Mouse (Mus musculus) hindbrain, embryonic 11.5 days (tissue): Measurements from ENCODE around the gene Kpna6. TPM values are rescaled to one million over a fixed set of nuclear protein-coding genes. Genes with fewer than 3 reads are reported as not detected.

Experiments
- ATAC-seq: fragments of 200-750 bp; cut with Nextera tagmentation; 2 replicates; pipeline ENCODE4 v1.8.0; 2017; ENCODE audit warnings: mild to moderate bottlenecking, moderate TSS enrichment, moderate library complexity; ENCODE audit not compliant: low FRiP score
- DNase-seq: peaks from one replicate; pipeline ENCODE4 v3.0.0-alpha.2; 2015; ENCODE audit warnings: low spot score
- H3K27ac ChIP-seq: fragments of 300-500 bp; sonication (generic); 2 replicates; pipeline ENCODE4 v1.5.1; 2014; ENCODE audit warnings: mild to moderate bottlenecking, low read depth, low read length
- H3K27me3 ChIP-seq: fragments of 300-500 bp; sonication (generic); 2 replicates; pipeline ENCODE4 v1.6.1; 2014; ENCODE audit warnings: mild to moderate bottlenecking, low read length, moderate library complexity, mixed read lengths; ENCODE audit not compliant: control insufficient read depth, insufficient read depth
- H3K36me3 ChIP-seq: fragments of 300-500 bp; sonication (generic); 2 replicates; pipeline ENCODE4 v1.6.1; 2014; ENCODE audit warnings: mild to moderate bottlenecking, low read length, moderate library complexity, mixed read lengths; ENCODE audit not compliant: control insufficient read depth, insufficient read depth
- H3K4me1 ChIP-seq: fragments of 300-500 bp; sonication (generic); replicated peaks from 2 replicates; pipeline ENCODE4 v1.6.1; 2014; ENCODE audit warnings: low read length, mixed read lengths; ENCODE audit not compliant: control insufficient read depth, insufficient read depth
- H3K4me2 ChIP-seq: fragments of 300-500 bp; sonication (generic); replicated peaks from 2 replicates; pipeline ENCODE4 v1.6.1; 2014; ENCODE audit warnings: mild to moderate bottlenecking, low read depth, low read length
- H3K4me3 ChIP-seq: fragments of 300-500 bp; sonication (generic); 2 replicates; pipeline ENCODE4 v1.5.1; 2014; ENCODE audit warnings: low read depth, low read length
- H3K9ac ChIP-seq: fragments of 300-500 bp; sonication (generic); 2 replicates; pipeline ENCODE4 v1.6.1; 2014; ENCODE audit warnings: low read depth, low read length
- H3K9me3 ChIP-seq: fragments of 300-500 bp; sonication (generic); 2 replicates; pipeline ENCODE4 v1.6.1; 2016; ENCODE audit warnings: low read length; ENCODE audit not compliant: control insufficient read depth
- WGBS: fragments of 180-500 bp; shearing (Covaris S2); extraction: QIAGEN DNeasy Blood & Tissue Kit; methylation state at CpG from one replicate; pipeline ENCODE4 v1.1.7; 2014; 5-methylcytosine and 5-hydroxymethylcytosine counted together
- polyA plus RNA-seq: library from polyadenylated mRNA; unstranded; fragments of >200 nt; fragmentation: Nextera tagmentation; extraction: Ambion mirVana; gene quantifications from 2 replicates; pipeline ENCODE4 v1.2.1, GENCODE M21; 2014

The Kpna6 gene
- polyA plus RNA-seq, 1 experiment from 2014 or later = 13.9 TPM

GRCm38 (mm10) chr4:129662255-129662813 is 10.2 kb downstream of the Kpna6 start:
- 93% methylated on average over 3 of the region's 3 CpGs for WGBS
- no peak for ATAC-seq
- H3K9me3 ChIP-seq = no peaks in the 10 kb centered on the region

GRCm38 (mm10) chr4:129661584-129661983 is 11.0 kb downstream of the Kpna6 start:
- Histone ChIP-seq H3K9ac (no peak overlapping the region), H3K9me3 (no peaks in the 10 kb centered on the region), H3K4me3 (no peak overlapping the region), H3K4me1 (no peaks in the 10 kb centered on the region), H3K4me2 (no peak overlapping the region), H3K27ac (no peak overlapping the region), H3K36me3 (0 out of 2 replicates have a peak, but pooled peaks cover 4% of the 10 kb centered on the region), H3K27me3 (no peaks in the 10 kb centered on the region)
- DNase-seq (no peak), ATAC-seq (no peak)
- 93% methylated on average over 3 of the region's 3 CpGs for WGBS

More at GRCm38 (mm10) chr4:129662255-129662813, 10.2 kb downstream of the Kpna6 start:
- DNase-seq = no peak
- Histone ChIP-seq H3K4me1 (no peaks in the 10 kb centered on the region), H3K36me3 (0 out of 2 replicates have a peak, but pooled peaks cover 3% of the 10 kb centered on the region), H3K9ac (no peak overlapping the region), H3K27ac (no peak overlapping the region), H3K4me3 (no peak overlapping the region), H3K4me2 (no peak overlapping the region), H3K27me3 (no peaks in the 10 kb centered on the region)

- peaks cover 10% of the 10 kb centered on the region for H3K36me3 ChIP-seq
- no peak overlapping the region for H3K9ac ChIP-seq
- no peaks in the 10 kb centered on the region for H3K9me3 ChIP-seq
- no peaks in the 10 kb centered on the region for H3K4me1 ChIP-seq
- H3K4me3 ChIP-seq = no peak overlapping the region
- ATAC-seq = no peak
- 92% methylated on average over 14 of the region's 14 CpGs for WGBS
- H3K4me2 ChIP-seq = no peak overlapping the region
- no peak for DNase-seq
- H3K27me3 ChIP-seq = no peaks in the 10 kb centered on the region
- H3K27ac ChIP-seq = no peak overlapping the region
Observed at GRCm38 (mm10) chr4:129654770-129655169, 17.8 kb downstream of the Kpna6 start.

GRCm38 (mm10) chr4:129650359-129650758 is 22.2 kb downstream of the Kpna6 start:
- H3K36me3 ChIP-seq = peaks cover 9% of the 10 kb centered on the region
- no peak overlapping the region for H3K9ac ChIP-seq
- 93% methylated on average over 8 of the region's 8 CpGs for WGBS

GRCm38 (mm10) chr4:129648656-129649055 is 23.9 kb downstream of the Kpna6 start:
- Histone ChIP-seq H3K9me3 (no peaks in the 10 kb centered on the region), H3K4me1 (no peaks in the 10 kb centered on the region), H3K4me2 (no peak overlapping the region), H3K9ac (no peak overlapping the region), H3K27me3 (no peaks in the 10 kb centered on the region), H3K27ac (no peak overlapping the region), H3K4me3 (no peak overlapping the region), H3K36me3 (peaks cover 9% of the 10 kb centered on the region; the same call in 1 of the 2 replicates)
- ATAC-seq (no peak), DNase-seq (no peak)
- 79% methylated on average over 1 of the region's 1 CpGs for WGBS

More at GRCm38 (mm10) chr4:129650359-129650758, 22.2 kb downstream of the Kpna6 start:
- Histone ChIP-seq H3K4me3 (no peak overlapping the region), H3K9me3 (no peaks in the 10 kb centered on the region), H3K27me3 (no peaks in the 10 kb centered on the region), H3K4me1 (no peaks in the 10 kb centered on the region), H3K4me2 (no peak overlapping the region), H3K27ac (no peak overlapping the region)
- ATAC-seq = no peak
- DNase-seq = no peak

- ATAC-seq (no peak), DNase-seq (no peak)
- Histone ChIP-seq H3K9me3 (no peaks in the 10 kb centered on the region), H3K4me3 (no peak overlapping the region), H3K27ac (no peak overlapping the region), H3K36me3 (peaks cover 5% of the 10 kb centered on the region; the same call in 1 of the 2 replicates), H3K27me3 (no peaks in the 10 kb centered on the region), H3K9ac (no peak overlapping the region), H3K4me1 (no peaks in the 10 kb centered on the region), H3K4me2 (no peak overlapping the region)
- WGBS = 91% methylated on average over 6 of the region's 6 CpGs
Observed at GRCm38 (mm10) chr4:129645204-129645603, 27.4 kb downstream of the Kpna6 start.

- Histone ChIP-seq H3K9me3 (no peaks in the 10 kb centered on the region), H3K4me3 (no peak overlapping the region), H3K9ac (no peak overlapping the region; the same call in 1 of the 2 replicates), H3K36me3 (peaks cover 3% of the 10 kb centered on the region; the same call in 1 of the 2 replicates), H3K4me2 (no peak overlapping the region), H3K4me1 (no peaks in the 10 kb centered on the region; the same call in 1 of the 2 replicates), H3K27me3 (no peaks in the 10 kb centered on the region), H3K27ac (no peak overlapping the region)
- ATAC-seq = no peak
- WGBS = 59% methylated on average over 5 of the region's 5 CpGs
- DNase-seq = no peak
Observed at GRCm38 (mm10) chr4:129641756-129642155, 30.8 kb downstream of the Kpna6 start.

- H3K36me3 ChIP-seq = peaks cover 5% of the 10 kb centered on the region; the same call in 1 of the 2 replicates
- peak within 1 kb of the TSS; percentile 86 for H3K9ac ChIP-seq
- H3K9me3 ChIP-seq = no peaks in the 10 kb centered on the region
Observed at GRCm38 (mm10) chr4:129640638-129641467, 31.7 kb downstream of the Kpna6 start, which contains the start of gene Txlna. Gene Txlna (minus strand): TSS chr4:129641065.

More at GRCm38 (mm10) chr4:129640638-129641467, 31.7 kb downstream of the Kpna6 start, which contains the start of gene Txlna:
- Histone ChIP-seq H3K27me3 (no peaks in the 10 kb centered on the region), H3K4me1 (no peaks in the 10 kb centered on the region; the same call in 1 of the 2 replicates), H3K27ac (peak within 1 kb of the TSS; percentile 89), H3K4me3 (peak within 1 kb of the TSS; percentile 65), H3K4me2 (peak within 1 kb of the TSS; percentile 95)
- WGBS = under 1% methylated on average over 56 of the region's 60 CpGs
- DNase-seq = peak; percentile 97
- peak; percentile 98 for ATAC-seq
